Mouse (Mus musculus) megakaryocyte, embryonic 14.5 days (primary cell): ENCODE results near the gene Bcorl1. TPM values are rescaled to one million over a fixed set of nuclear protein-coding genes. Genes with fewer than 3 reads are reported as not detected.
A peak's percentile ranks its signal among the peaks of the same experiment; 100 is the strongest.

Experiments used
- H3K27me3 ChIP-seq: replicated peaks from 2 replicates; pipeline ENCODE3; 2012; ENCODE audit warnings: inconsistent platforms
- H3K36me3 ChIP-seq: replicated peaks from 2 replicates; pipeline ENCODE3; 2012; ENCODE audit warnings: low read length, inconsistent platforms, mixed read lengths
- H3K4me1 ChIP-seq: 2 replicates; pipeline ENCODE4 v1.6.1; 2012; ENCODE audit warnings: inconsistent platforms
- H3K4me3 ChIP-seq: replicated peaks from 2 replicates; pipeline ENCODE3; 2012; ENCODE audit warnings: moderate library complexity, mild to moderate bottlenecking, inconsistent platforms
- H3K9me3 ChIP-seq: 2 replicates; pipeline ENCODE4 v1.6.1; 2012; ENCODE audit warnings: inconsistent platforms
- FLI1 ChIP-seq: IDR thresholded peaks from 2 replicates; pipeline ENCODE4 v1.6.1; 2012; ENCODE audit warnings: low read length, inconsistent platforms, mixed read lengths
- GATA1 ChIP-seq: IDR thresholded peaks from 3 replicates; pipeline ENCODE4 v1.6.1; 2012; ENCODE audit warnings: mixed read lengths, low read length, inconsistent platforms, borderline replicate concordance
- polyA plus RNA-seq: library from polyadenylated mRNA; stranded (reverse); fragments of >175 nt; gene quantifications from 2 replicates; pipeline ENCODE4 v1.2.3, GENCODE M21; 2012; ENCODE audit warnings: low replicate concordance; ENCODE audit not compliant: insufficient read depth

Gene Bcorl1
- polyA plus RNA-seq, 1 experiment: 10.5 TPM

- peaks cover 40% of the 10 kb centered on the region for H3K27me3 ChIP-seq
- TF ChIP-seq GATA1 (no peak), FLI1 (no peak)
These were observed 533 bp downstream of the Bcorl1 start for GRCm38 (mm10) chrX:48341621-48342161.

GRCm38 (mm10) chrX:48342731-48343130, 1.6 kb downstream of the Bcorl1 start:
- TF ChIP-seq FLI1 (no peak), GATA1 (no peak)
- Histone ChIP-seq H3K9me3 (peaks cover 11% of the 10 kb centered on the region), H3K36me3 (no peaks in the 10 kb centered on the region), H3K27me3 (peaks cover 40% of the 10 kb centered on the region), H3K4me3 (peak overlapping the region; percentile 93), H3K4me1 (peaks cover 27% of the 10 kb centered on the region)

More at GRCm38 (mm10) chrX:48341621-48342161, 533 bp downstream of the Bcorl1 start:
- Histone ChIP-seq H3K9me3 (peaks cover 11% of the 10 kb centered on the region), H3K4me1 (peaks cover 27% of the 10 kb centered on the region), H3K4me3 (peak overlapping the region; percentile 93), H3K36me3 (no peaks in the 10 kb centered on the region)

- Histone ChIP-seq H3K36me3 (no peaks in the 10 kb centered on the region), H3K9me3 (peaks cover 11% of the 10 kb centered on the region), H3K27me3 (peaks cover 39% of the 10 kb centered on the region), H3K4me3 (peak overlapping the region; percentile 93), H3K4me1 (peaks cover 27% of the 10 kb centered on the region)
- TF ChIP-seq FLI1: no peak
- TF ChIP-seq GATA1: no peak
These were observed 2.3 kb downstream of the Bcorl1 start for GRCm38 (mm10) chrX:48343461-48343952.

- Histone ChIP-seq H3K9me3 (peaks cover 11% of the 10 kb centered on the region), H3K36me3 (no peaks in the 10 kb centered on the region)
These were observed 2.9 kb downstream of the Bcorl1 start for GRCm38 (mm10) chrX:48343966-48344642.

GRCm38 (mm10) chrX:48344643-48345384, 3.7 kb downstream of the Bcorl1 start:
- H3K36me3 ChIP-seq: no peaks in the 10 kb centered on the region
- H3K27me3 ChIP-seq: peaks cover 38% of the 10 kb centered on the region
- peaks cover 21% of the 10 kb centered on the region for H3K4me1 ChIP-seq
- peak overlapping the region; percentile 93 for H3K4me3 ChIP-seq
- peaks cover 11% of the 10 kb centered on the region for H3K9me3 ChIP-seq
- TF ChIP-seq GATA1 (no peak), FLI1 (no peak)

More at GRCm38 (mm10) chrX:48343966-48344642, 2.9 kb downstream of the Bcorl1 start:
- Histone ChIP-seq H3K4me1 (peaks cover 27% of the 10 kb centered on the region), H3K4me3 (peak overlapping the region; percentile 93), H3K27me3 (peaks cover 38% of the 10 kb centered on the region)
- no peak for TF ChIP-seq FLI1
- TF ChIP-seq GATA1: no peak

- H3K9me3 ChIP-seq: peaks cover 11% of the 10 kb centered on the region
- H3K36me3 ChIP-seq: no peaks in the 10 kb centered on the region
- TF ChIP-seq GATA1 (no peak), FLI1 (no peak)
- H3K4me3 ChIP-seq: peak overlapping the region; percentile 90
- peaks cover 17% of the 10 kb centered on the region for H3K4me1 ChIP-seq
- peaks cover 35% of the 10 kb centered on the region for H3K27me3 ChIP-seq
These were observed 4.3 kb downstream of the Bcorl1 start for GRCm38 (mm10) chrX:48345385-48345932.

GRCm38 (mm10) chrX:48355346-48355745, 14.2 kb downstream of the Bcorl1 start:
- Histone ChIP-seq H3K27me3 (peaks cover 11% of the 10 kb centered on the region), H3K4me3 (no peak overlapping the region), H3K9me3 (no peaks in the 10 kb centered on the region), H3K36me3 (peaks cover 15% of the 10 kb centered on the region), H3K4me1 (peaks cover 8% of the 10 kb centered on the region)
- TF ChIP-seq FLI1 (no peak), GATA1 (no peak)

GRCm38 (mm10) chrX:48365836-48366577, 24.8 kb downstream of the Bcorl1 start:
- H3K4me3 ChIP-seq: no peak overlapping the region
- no peaks in the 10 kb centered on the region for H3K9me3 ChIP-seq
- H3K4me1 ChIP-seq: no peaks in the 10 kb centered on the region
- TF ChIP-seq FLI1 (no peak), GATA1 (no peak)
- peaks cover 33% of the 10 kb centered on the region for H3K27me3 ChIP-seq
- peaks cover 97% of the 10 kb centered on the region for H3K36me3 ChIP-seq

GRCm38 (mm10) chrX:48367841-48368240, 26.7 kb downstream of the Bcorl1 start:
- H3K4me3 ChIP-seq: no peak overlapping the region
- H3K36me3 ChIP-seq: peaks cover 100% of the 10 kb centered on the region
- no peaks in the 10 kb centered on the region for H3K4me1 ChIP-seq
- H3K9me3 ChIP-seq: no peaks in the 10 kb centered on the region
- peaks cover 28% of the 10 kb centered on the region for H3K27me3 ChIP-seq
- TF ChIP-seq FLI1 (no peak), GATA1 (no peak)
